Mouse (Mus musculus) large intestine, adult 2 months (tissue): ENCODE data around the gene Olfr855. TPM values are rescaled to one million over a fixed set of nuclear protein-coding genes. Genes with fewer than 3 reads are reported as not detected.

Source experiments
- DNase-seq: peaks from one replicate; pipeline ENCODE4 v3.0.0-alpha.2; 2012; ENCODE audit warnings: low read depth, low spot score
- WGBS: fragments of 180-500 bp; shearing (Covaris S2); methylation state at CpG from one replicate; pipeline ENCODE4 v1.1.7; 2018; 5-methylcytosine and 5-hydroxymethylcytosine counted together
- polyA plus RNA-seq: library from polyadenylated mRNA; depleted of rRNA; stranded (reverse); fragments of >200 nt; gene quantifications from 2 replicates; pipeline ENCODE4 v1.2.3, GENCODE M21; 2012; rRNA removed

Olfr855 gene
- polyA plus RNA-seq = not detected in 2 replicates

DNA sequence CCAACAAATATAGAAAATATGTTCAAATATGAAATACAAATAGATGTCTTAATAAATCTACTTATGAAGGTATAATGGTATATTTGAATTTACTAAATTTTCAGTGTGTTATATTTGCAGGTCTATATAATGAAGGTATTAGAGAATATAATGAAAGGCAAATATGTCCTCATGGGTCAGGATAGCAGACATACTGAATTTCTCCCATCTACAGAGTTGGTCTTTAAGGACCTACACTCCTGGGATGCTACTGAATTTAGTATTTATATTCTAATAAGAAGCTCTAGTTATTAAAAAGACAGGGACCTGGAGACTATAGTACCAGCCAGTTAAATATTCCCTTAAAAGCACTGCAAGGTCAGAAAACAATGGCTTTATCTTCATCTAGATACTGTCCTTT lies at the start of gene Olfr855:
Gene Olfr855, plus strand, starts transcription at position 301 of the 400 bp plus-strand sequence.
- DNase-seq = no peak

DNA sequence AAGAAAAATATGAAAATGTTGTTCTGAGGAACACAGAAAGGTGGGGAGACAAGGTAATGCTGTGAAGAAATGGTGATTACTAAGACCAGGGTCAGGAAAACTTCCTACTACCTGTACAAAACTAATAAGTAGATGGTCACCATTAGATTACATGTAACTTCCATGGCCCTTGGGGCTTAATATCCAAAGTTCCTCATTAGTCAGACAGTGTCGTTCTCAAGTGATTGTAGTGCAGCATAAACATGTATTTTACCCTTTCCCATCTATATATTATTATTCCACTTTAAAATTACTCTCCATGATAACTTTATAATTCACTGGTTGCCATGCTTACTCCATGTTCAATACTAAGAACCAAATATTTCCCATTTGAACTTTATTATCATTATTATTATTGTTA lies 41.4 kb upstream of the Olfr855 start, which contains the start of gene Olfr853:
Gene Olfr853, minus strand, starts transcription at position 101 of the 400 bp plus-strand sequence.
- 82% methylated on average over 1 of the region's 1 CpGs for WGBS
- DNase-seq = no peak

DNA sequence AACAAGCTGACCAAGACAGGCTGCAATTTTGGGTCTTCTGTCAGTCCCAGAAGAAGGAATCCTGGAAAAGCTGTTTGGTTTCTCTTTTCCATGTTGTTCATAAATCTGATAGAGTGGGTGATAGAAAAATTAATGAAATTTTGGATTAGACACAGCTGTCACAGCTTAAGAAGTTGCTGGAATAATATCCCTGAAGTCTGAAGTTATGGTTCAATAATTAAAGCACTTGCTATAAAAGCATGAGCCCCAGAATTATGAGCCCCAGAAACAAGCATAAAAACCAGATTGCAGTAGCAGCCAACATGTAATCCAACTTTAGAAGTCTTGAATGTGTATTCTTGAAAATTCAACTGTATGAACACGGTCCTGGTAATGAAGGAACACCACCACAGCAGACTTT lies 15.1 kb upstream of the Olfr855 start, which contains the start of gene Olfr854:
Gene Olfr854, minus strand, starts transcription at position 101 of the 400 bp plus-strand sequence.
- no peak for DNase-seq

DNA sequence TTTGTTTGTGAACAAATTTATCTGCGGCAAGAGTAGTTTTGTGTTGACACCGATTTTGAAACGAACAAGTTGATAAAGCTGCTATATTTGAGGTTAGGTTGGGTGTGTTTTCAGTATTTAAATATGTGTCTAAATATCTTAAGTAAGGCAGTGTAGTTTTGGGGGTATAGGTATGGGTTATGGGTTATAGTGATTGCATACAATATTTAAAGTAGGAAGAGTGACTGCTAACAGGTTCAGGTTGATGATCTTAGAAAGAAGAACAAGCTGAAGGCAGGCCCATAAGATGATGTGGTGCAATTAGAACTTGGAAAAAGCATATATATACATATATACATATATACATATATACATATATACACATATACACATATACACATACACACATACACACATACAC lies 38.9 kb downstream of the Olfr855 start:
- no peak for DNase-seq
- 96% methylated on average over 3 of the region's 3 CpGs for WGBS

More for the DNA sequence above, 15.1 kb upstream of the Olfr855 start, which contains the start of gene Olfr854:
- 64% methylated on average over 1 of the region's 1 CpGs for WGBS

DNA sequence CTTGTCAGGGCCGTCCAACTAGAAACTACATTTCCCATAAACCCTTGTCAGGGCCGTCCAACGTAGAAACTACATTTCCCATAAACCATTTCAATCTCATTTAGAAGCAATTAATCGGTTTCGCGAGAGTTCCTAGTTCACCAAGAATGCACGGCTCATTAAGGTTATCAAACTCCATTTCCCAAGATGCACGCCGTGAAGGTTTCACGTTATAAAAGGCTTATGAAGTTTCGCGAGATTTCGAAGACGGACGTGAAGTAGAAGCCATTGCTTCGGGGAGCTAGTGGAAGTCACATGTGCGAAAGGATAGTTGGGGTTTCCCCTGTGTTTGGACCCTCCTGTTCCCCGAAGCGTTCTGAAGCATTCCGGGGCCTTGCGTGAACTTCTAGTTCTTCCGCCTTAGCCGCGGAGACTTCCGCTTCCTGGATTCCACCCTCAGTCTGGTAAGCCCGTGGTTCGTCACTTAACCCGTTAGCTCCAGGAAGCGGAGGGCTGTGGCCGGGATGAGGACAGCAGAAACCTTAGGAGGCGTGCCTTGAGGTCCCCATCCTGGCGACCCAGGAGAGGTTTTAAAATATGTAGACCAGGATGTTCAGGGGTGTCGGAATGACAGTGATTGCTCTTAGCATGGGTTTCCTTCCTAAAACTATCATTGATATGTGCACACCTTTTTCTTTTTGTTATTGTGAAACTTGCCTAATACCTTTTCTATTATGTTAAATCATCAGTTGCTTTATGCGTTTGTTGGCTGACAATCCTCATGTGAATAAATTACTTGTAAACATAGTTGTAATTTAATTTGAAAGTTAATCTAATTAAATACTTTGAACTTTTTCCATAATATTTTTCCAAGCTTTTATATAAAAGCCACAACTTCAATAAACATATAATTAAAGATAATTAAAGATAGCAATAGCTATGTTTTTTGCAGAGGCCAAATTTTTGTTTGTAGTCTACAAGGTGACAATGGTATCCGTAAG lies 39.7 kb downstream of the Olfr855 start, which contains the start of gene Zfp317:
Gene Zfp317, plus strand, starts transcription at position 260 of the 980 bp plus-strand sequence.
- peak; percentile 100 for DNase-seq
- WGBS = under 1% methylated on average over 35 of the region's 35 CpGs

DNA sequence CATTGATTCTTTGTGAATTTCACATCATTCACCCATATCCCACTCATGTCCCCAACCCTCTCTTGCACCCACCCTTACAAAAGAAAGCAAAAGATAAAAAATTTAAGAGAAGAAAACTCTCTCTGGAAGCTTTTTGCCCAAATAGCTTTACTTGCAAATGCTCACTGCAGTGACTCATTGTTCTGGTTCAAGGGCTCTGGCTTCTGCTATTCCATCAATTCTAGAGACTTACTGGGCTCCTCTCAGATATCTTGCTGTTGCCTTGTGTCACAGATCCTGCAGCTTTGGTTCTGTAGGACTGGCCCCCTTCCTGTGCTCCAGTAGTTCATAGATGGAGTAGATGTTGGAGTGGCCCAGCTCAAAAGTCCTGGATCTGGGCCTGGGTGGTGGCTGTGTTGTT lies 47.2 kb downstream of the Olfr855 start:
- no peak for DNase-seq

Other genes with a start within 250 kb of the Olfr855 start
- gene Olfr845, start 246.2 kb upstream of the Olfr855 start, polyA plus RNA-seq = not detected in 2 replicates
- not detected in 2 replicates for gene Olfr846, start 218.6 kb upstream of the Olfr855 start, polyA plus RNA-seq
- not detected in 2 replicates for gene Olfr847, start 203.9 kb upstream of the Olfr855 start, polyA plus RNA-seq
- not detected in 2 replicates for gene Olfr849, start 142.4 kb upstream of the Olfr855 start, polyA plus RNA-seq
- not detected in 2 replicates for gene Olfr850, start 104.4 kb upstream of the Olfr855 start, polyA plus RNA-seq
- not detected in 2 replicates for gene Olfr851, start 89.3 kb upstream of the Olfr855 start, polyA plus RNA-seq
- not detected in 2 replicates for gene Olfr853, start 41.5 kb upstream of the Olfr855 start, polyA plus RNA-seq
- not detected in 2 replicates for gene Olfr854, start 15.2 kb upstream of the Olfr855 start, polyA plus RNA-seq
- 4.3 and 6.3 TPM in 2 replicates for gene Zfp317, start 39.5 kb downstream of the Olfr855 start, polyA plus RNA-seq
- not detected in 2 replicates for gene Olfr857, start 126.8 kb downstream of the Olfr855 start, polyA plus RNA-seq
- not detected in 2 replicates for gene Olfr58, start 197.7 kb downstream of the Olfr855 start, polyA plus RNA-seq
- not detected in 2 replicates for gene Olfr859, start 222.3 kb downstream of the Olfr855 start, polyA plus RNA-seq